Mouse (Mus musculus): ENCODE data around the gene 4930518I15Rik. TPM values are rescaled to one million over a fixed set of nuclear protein-coding genes. Genes with fewer than 3 reads are reported as not detected.

Gene 4930518I15Rik
- total and polyA plus RNA-seq, 3 experiments: 0.51 to 0.81 (median 0.72) TPM

- Histone ChIP-seq H3K27me3 (replicated peaks) (no peaks in the 10 kb centered on the region), H3K27ac (ENCODE audit: insufficient read depth, low read depth) (peak overlapping the region; percentile 54), H3K4me2 (ENCODE audit: insufficient read depth, low read depth, poor library complexity, severe bottlenecking) (peak overlapping the region; percentile 69; the same call in 1 of the 2 replicates), H3K9me3 (replicated peaks; ENCODE audit: low read length) (no peaks in the 10 kb centered on the region), H3K9ac (ENCODE audit: insufficient read depth, low read depth) (peak overlapping the region; percentile 59), H3K36me3 (replicated peaks in 1 of 2; ENCODE audit: control insufficient read depth in 1 of 2, insufficient read depth in 1 of 2, low read length in 1 of 2) (peaks cover 9 to 31% of the 10 kb centered on the region in 2 experiments), H3K4me1 (ENCODE audit: control insufficient read depth in 1 of 2, insufficient read depth in 2 of 2) (peaks cover 9 to 37% of the 10 kb centered on the region in 2 experiments), H3K4me3 (replicated peaks in 1 of 3; ENCODE audit: low read depth in 2 of 3, low read length in 2 of 3, poor library complexity in 1 of 3) (peak overlapping the region in 1 of 3 experiments; percentile 24), H3K79me2 (replicated peaks; ENCODE audit: control insufficient read depth, extremely low read depth, insufficient read depth, poor library complexity, severe bottlenecking) (peaks cover 19% of the 10 kb centered on the region)
- peak; percentile 29 for DNase-seq (ENCODE audit: extremely low read depth)
- in situ Hi-C loops (cut with MboI; ENCODE audit: low pct_ligation_motif_present, low pct_unique_long_range_greater_than_20kb, low sequenced_read_pairs): no loop called here
- no peak for TF ChIP-seq CHD2 (IDR thresholded peaks at IDR 0.05; ENCODE audit: low read length)
- TF ChIP-seq IRF4 (IDR thresholded peaks at IDR 0.05; ENCODE audit: low read depth, low read length): 0 out of 2 replicates have a peak, but pooled peaks have one; percentile 21
- peak; percentile 35; the same call in 1 of the 2 replicates for TF ChIP-seq EP300 (IDR thresholded peaks at IDR 0.05; ENCODE audit: low read length)
- dilution Hi-C loops (cut with MboI; ENCODE audit: extremely low pct_ligation_motif_present, extremely low pct_unique_long_range_greater_than_20kb, low sequenced_read_pairs): no loop called here
Observed at GRCm38 (mm10) chr2:156857385-156857791, 358 bp downstream of the 4930518I15Rik start.

- Histone ChIP-seq H3K27me3 (replicated peaks) (no peaks in the 10 kb centered on the region), H3K36me3 (replicated peaks in 1 of 2; ENCODE audit: control insufficient read depth in 1 of 2, insufficient read depth in 1 of 2, low read length in 1 of 2) (peaks cover 14 to 41% of the 10 kb centered on the region in 2 experiments), H3K4me1 (ENCODE audit: control insufficient read depth in 1 of 2, insufficient read depth in 2 of 2) (peaks cover 9 to 33% of the 10 kb centered on the region in 2 experiments), H3K4me2 (ENCODE audit: insufficient read depth, low read depth, poor library complexity, severe bottlenecking) (no peak overlapping the region), H3K27ac (ENCODE audit: insufficient read depth, low read depth) (no peak overlapping the region), H3K9ac (ENCODE audit: insufficient read depth, low read depth) (no peak overlapping the region), H3K9me3 (replicated peaks; ENCODE audit: low read length) (no peaks in the 10 kb centered on the region), H3K4me3 (replicated peaks in 1 of 3; ENCODE audit: low read depth in 2 of 3, low read length in 2 of 3, poor library complexity in 1 of 3) (no peak overlapping the region), H3K79me2 (replicated peaks; ENCODE audit: control insufficient read depth, extremely low read depth, insufficient read depth, poor library complexity, severe bottlenecking) (peaks cover 11% of the 10 kb centered on the region)
- in situ Hi-C loops (cut with MboI; ENCODE audit: low pct_ligation_motif_present, low pct_unique_long_range_greater_than_20kb, low sequenced_read_pairs) (no loop called here), dilution Hi-C loops (cut with MboI; ENCODE audit: extremely low pct_ligation_motif_present, extremely low pct_unique_long_range_greater_than_20kb, low sequenced_read_pairs) (no loop called here)
- no peak for TF ChIP-seq BHLHE40 (IDR thresholded peaks at IDR 0.05; ENCODE audit: low read depth, low read length)
- TF ChIP-seq CHD2 (IDR thresholded peaks at IDR 0.05; ENCODE audit: low read length): no peak
- TF ChIP-seq UBTF (IDR thresholded peaks at IDR 0.05; ENCODE audit: low read depth, low read length): no peak
- TF ChIP-seq IRF4 (IDR thresholded peaks at IDR 0.05; ENCODE audit: low read depth, low read length): no peak
- TF ChIP-seq GABPA (IDR thresholded peaks at IDR 0.05; ENCODE audit: insufficient replicate concordance, low read depth, low read length): no peak
- no peak for TF ChIP-seq ETS1 (conservative IDR thresholded peaks at IDR 0.05; ENCODE audit: low read depth, low read length)
- TF ChIP-seq POLR2A (IDR thresholded peaks at IDR 0.05; ENCODE audit: low read depth, low read length): no peak
- no peak for TF ChIP-seq ELF1 (IDR thresholded peaks at IDR 0.05; ENCODE audit: low read depth, low read length)
- no peak for TF ChIP-seq PAX5 (IDR thresholded peaks at IDR 0.05; ENCODE audit: low read length)
- no peak for TF ChIP-seq SMC3 (IDR thresholded peaks at IDR 0.05; ENCODE audit: low read depth, low read length)
- no peak for TF ChIP-seq NRF1 (IDR thresholded peaks at IDR 0.05; ENCODE audit: low read depth, low read length)
- no peak for TF ChIP-seq MYC (IDR thresholded peaks at IDR 0.05; ENCODE audit: low read depth, low read length)
- TF ChIP-seq USF1 (IDR thresholded peaks at IDR 0.05; ENCODE audit: low read depth, low read length): no peak
- TF ChIP-seq CTCF (conservative IDR thresholded peaks at IDR 0.05 in 1 of 2, IDR thresholded peaks at IDR 0.05 in 1 of 2; ENCODE audit: low read depth in 2 of 2, low read length in 2 of 2): no peak
- no peak for TF ChIP-seq ZKSCAN1 (IDR thresholded peaks at IDR 0.05; ENCODE audit: borderline replicate concordance, low read depth, low read length)
- TF ChIP-seq RCOR1 (conservative IDR thresholded peaks at IDR 0.05; ENCODE audit: low read depth, low read length): no peak
- TF ChIP-seq MAFK (IDR thresholded peaks at IDR 0.05; ENCODE audit: insufficient replicate concordance, low read length): no peak
- no peak for DNase-seq (ENCODE audit: extremely low read depth)
Observed at GRCm38 (mm10) chr2:156856311-156856710, 1.4 kb downstream of the 4930518I15Rik start.

All from CH12.LX (cell line).